Mouse (Mus musculus) urinary bladder, postnatal 10 days (tissue): ENCODE data around the gene Crcp.

Experiments
- DNase-seq: peaks from one replicate; pipeline ENCODE4 v3.0.0; 2022; ENCODE audit warnings: low spot score

The Crcp gene

DNA sequence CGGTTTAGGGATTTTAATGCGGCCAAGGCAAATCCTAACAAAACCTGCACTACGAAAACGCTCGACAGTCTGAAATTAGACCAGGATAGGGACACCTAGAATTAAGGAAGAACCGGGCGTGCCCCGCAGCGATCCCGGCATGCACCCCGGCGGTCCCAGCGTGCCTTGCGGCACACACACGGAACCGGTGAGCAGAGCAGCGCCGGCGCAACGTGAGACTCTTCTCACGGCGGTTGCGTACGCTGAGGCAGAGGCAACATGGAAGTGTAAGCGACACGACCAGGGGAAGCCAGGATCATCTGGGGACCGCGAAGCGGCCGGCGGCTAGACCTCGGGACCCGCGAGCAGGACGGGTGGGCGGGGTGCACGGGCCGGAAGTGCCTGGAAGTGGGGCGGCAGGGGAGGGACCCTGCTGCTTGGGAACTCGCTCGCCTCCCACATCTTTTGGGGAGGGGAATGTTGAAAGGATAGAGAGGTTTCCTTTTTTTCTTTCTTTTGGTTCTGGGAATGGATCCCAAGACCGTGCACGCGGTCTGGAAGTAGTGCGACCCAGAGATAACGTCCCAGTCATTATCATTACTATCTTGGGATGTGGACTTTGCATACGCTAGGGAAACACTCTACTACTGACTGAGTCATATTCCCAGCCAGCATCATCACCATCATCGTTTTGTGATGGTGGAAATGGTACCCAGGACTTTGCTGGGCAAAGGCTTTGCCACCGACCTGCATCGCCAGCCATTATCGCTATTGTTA is at the start of gene Crcp, which contains the start of gene Asl:
Gene Crcp (plus strand): TSS at position 149 of the 756 bp plus-strand sequence.
Gene Asl (minus strand): TSS at position 106 of the 756 bp plus-strand sequence.
- DNase-seq = peak; percentile 54

DNA sequence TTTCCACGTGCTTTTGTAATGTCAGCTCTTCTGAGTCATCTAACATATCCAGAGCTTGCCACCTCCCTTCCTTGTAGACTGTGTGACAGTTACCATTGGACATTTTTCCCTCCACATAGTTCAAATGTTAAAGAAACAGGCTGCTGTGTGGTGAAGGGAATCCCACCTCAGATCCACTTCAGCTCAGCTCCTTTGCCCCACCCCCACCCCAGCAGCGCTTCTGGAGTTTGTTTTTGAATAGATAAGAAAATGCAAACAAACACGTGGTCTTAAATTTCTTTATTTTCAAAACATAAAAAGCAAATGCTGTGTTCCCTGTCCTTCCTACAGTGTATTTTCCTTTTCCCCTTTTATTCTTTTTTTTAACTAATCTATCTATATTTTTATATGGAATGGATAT is 48.9 kb upstream of the Crcp start:
- no peak for DNase-seq

DNA sequence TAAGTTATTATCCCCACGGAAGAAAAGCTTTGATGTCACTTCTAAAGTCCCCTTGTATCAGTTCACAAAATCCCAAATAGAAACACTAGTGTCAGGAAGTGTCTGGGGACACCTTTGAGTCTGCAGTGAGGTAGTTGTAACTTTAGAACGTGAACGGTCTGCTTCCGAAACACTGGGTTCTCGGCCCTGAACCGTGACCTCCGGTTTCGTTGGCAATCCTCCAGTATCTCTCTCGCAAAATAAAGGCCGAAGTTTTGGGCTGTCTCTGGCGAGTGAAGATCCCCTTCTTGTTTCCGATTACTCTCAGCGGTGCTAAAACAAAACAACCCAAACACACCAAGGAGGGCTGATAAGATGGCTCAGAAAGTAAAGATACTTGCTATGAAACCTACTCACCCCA is 39.7 kb upstream of the Crcp start:
- DNase-seq = no peak

DNA sequence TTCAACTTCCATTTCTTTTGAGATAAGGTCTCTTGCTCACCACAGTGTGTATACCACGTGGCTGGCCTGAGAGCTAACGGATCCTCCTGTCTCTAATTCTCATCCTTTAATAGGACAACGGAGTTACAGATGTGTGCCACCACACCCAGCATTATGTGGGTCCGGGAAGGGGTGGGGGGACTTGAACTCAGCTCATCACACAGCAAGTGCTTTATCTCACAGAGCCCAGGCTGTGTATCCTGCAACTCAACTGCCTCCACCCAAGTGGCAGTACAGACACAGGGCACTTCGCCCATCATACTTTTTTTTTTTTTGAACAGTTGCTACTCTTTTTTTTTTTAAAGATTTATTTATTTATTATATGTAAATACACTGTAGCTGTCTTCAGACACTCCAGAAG is 37.2 kb upstream of the Crcp start:
- DNase-seq = no peak

DNA sequence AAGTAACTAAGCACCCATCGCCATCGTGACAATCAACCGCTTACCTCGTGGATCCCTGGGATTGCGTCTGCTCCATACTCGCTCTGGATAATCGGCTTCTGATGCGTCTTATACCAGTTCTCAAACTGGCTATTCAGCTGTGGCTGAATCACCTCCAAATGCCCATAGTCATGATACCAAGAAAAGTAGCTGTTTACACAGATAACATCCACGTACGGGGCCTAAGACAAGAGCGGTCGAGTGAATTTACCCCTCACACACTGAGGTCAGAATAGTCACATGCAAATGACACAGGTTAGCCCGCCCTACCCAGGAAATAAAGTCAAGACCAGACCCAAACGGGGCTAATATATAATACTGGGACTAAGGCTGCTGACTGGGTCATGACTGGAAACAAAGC is 35.7 kb upstream of the Crcp start:
- DNase-seq = no peak

DNA sequence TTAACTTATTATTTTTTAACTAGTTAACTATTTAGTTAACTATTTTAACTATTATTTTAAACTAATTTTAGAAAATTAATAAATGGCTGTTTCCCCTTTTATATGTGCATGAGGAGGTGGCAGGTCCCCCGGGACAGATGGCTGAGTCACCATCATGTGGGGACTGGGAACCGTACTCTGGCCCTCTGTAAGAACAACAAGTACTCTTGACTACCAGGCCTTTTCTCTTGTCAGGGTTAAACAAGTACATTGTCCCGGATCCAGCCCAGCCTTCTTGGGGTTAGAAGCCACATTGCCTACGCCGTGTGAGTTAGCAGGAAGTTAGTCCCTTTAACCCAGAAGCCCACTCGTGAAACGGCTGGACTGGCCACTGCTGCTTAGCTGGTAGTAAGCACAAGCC is 34.1 kb upstream of the Crcp start:
- no peak for DNase-seq

DNA sequence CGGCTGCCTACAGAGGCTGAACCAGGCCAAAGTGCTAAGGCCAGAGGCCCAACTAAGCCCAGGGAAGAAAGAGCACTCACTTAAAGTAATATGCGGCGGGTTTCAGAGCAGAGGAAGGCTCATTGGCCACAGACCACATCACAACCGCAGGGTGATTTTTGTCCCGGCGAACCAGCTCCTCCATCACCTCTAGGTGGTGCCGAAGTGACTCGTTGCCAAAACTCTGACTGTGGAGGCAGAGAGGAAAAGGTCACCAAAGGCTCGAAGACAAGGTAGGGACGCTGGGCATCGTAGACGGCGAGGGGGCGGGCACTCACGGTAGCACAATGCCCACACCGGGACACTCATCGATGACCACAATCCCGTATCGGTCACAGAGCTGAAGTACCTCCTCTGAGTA is 31.4 kb upstream of the Crcp start:
- no peak for DNase-seq

DNA sequence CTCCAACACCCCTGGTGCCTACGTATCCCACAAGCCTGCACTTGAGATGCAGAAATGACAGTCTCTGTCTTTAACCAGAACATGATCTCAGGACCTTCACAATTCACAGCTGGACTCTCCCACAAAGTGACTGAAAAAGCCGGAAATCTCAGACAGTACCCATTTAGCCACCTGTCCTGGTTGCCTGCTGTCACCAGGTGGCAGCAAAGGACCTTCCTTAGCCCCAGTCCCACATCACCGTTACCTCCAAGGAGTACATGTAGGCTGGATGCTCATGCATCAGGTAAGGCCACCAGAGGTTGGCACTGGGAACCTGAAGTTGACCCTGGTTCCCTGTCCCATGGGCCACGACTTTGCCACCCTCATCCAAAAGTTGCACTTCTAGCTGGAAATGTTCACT is 30.0 kb upstream of the Crcp start:
- no peak for DNase-seq

DNA sequence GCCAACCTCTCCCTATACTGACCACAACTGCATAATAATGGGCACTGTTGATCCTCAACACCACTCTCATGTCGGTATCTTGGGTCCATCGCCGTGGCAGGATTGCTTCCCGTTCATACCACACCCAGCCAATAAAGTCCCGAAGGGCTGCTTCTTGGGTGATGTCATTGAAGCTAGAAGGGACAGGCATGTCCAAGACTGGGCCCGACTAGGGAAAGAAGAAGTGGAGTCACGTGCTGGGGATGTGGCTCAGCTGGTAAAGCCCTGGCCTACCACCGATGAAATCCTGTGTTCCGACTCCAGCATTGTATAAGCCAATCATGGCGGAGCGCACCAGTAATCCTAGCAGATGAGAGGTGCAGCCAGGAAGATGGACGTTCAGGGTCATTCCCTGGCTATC is 28.4 kb upstream of the Crcp start:
- no peak for DNase-seq

DNA sequence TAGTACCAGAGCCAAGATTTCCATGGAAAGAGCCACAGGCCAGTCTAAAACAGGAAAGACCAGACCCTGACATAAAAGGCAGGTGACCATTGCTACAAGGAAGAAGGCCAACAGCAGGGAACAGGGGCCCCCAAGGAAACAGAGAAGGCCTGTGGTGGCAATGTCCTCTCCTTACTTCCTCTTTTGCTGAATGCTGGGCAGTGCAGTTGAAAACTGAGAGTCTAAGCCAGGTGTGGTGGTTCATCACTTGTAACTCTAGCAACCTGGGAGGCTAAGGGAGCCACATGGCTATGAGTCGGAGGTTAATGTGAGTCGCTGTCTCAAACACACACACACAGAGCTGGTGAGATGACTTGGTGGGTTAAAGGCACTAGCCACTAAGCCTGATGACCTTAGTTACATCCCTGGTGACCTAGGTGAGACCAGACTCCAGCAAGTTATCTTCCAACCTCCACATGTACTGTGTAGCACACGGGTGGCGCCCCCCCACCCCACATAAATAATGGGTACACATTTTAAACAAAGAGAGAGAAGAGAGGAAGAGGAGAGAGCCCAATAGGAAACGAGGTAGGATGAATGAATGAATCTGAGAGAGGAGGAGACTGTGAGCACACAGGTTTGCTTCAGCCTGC is 27.6 kb upstream of the Crcp start:
- no peak for DNase-seq

DNA sequence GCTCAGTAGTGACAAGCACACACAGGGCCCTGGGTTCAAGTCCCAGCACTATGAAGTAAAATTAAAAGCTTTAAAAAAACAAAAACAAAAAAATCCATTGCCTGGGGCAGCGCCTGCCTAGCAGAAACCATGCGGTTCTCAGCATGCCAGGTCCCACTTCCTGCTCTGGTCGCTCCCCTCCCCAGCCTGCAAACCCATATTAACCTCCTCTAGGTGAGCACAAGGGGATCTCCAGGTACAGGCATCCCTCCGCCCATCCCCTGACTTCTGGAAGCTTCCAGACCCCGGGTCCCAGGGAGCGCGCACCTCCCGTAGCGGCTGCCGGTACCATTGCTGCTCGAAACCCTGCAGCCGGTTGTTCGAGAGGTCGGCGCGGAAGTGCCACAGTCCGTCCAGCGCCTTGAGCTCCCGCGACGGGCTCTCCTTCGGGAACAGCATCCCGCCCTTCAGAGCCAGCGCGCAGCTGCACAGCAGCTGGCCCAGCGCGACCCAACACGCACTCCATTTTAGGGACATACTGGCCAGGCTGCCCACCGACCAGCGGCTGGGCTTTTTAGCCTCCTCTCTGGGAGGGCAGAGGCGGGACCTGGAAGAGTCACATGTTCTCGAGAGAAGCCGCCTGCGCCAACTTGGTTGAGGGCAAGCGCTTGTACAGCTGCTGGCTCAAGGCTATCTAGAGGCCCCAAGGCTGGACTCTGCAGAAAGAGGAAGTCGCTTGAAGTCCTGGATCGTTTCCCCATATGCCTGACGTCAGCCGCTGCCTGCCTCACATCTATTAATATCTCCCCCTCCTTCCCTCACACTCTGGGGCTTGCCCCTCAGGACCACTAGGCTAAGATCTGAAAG is 26.6 kb upstream of the Crcp start, which contains the start of gene Gusb:
Gene Gusb (minus strand): TSS at position 749 of the 846 bp plus-strand sequence.
- peak; percentile 40 for DNase-seq

DNA sequence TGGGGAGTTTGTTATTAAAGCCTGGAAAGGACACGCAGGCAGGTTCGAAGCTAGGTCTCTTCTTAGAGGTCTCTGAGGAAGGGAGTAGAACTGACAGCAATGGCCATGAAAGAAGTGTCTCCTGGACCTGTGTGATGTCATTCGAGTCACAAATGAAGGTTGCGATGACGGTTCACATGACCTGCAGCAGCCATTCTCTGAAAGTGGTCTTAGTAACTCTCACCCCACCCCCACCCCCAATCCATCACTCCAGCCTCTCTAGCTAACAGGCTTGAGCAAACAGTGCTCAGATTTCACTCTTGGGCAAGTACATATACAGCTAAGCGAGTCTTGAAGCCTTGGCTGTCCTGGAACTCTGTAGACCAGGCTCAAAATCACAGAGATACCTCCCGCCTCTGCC is 25.9 kb upstream of the Crcp start:
- DNase-seq = no peak

DNA sequence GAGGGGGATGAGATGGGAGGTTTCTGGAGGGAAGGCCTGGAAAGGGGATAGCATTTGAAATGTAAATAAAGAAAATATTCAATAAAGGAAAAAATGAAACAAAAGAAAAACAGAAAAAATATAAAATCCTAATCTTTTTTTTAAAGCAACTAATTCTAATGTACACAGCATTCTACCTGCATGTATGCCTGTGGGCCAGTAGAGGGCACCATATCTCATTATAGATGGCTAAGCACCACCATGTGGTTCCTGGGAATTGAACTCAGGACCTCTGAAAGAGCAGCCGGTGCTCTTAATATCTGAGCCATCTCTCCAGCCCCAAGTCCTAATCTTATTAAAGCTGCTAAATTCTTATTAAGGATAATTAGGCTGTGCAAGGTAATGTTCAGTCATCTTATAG is 21.7 kb upstream of the Crcp start:
- no peak for DNase-seq

DNA sequence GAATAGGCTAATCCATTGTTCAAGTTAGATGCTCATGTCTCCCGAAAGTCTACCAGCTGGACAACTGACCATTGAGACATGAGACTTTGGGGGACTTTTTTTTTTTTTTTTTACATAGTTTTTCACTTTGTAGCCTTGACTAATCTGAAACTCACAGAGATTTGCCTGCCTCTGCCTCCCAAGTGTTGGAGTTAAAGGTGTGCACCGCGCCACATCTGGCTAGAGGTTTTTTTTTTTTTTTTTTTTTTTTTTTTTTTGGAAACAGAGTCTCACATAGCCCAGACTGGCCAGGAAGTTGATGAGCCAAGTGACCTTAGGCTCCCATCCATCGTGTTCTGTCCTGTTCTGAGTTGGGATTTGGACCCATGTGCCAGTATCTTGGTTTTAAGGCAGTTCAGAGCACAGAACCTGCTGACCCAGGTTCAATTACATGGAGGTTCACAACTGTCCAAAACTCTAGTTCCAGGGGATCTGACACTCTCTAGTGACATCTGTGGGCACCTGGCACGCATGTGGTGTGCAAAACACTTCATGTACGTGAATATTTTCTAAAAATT is 21.0 kb upstream of the Crcp start:
- no peak for DNase-seq

DNA sequence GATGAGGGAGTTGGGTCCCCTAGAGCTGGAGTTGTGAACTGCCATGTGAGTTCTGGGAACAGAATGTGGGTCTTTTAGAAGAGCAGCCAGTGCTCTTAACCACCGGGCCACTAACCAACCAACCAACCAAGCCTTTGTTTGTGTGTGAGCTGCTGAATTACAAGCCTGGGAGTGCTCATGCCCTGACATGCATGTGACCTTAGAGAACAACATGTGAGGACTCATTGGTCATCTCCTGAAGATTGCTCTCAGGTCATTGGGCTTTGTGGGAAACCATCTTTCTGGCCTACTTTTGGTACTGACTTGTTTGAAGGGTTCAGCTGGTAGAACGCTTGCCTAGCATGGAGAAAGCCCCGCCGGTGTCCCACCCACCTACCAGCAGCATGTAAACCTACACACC is 19.3 kb upstream of the Crcp start:
- no peak for DNase-seq

DNA sequence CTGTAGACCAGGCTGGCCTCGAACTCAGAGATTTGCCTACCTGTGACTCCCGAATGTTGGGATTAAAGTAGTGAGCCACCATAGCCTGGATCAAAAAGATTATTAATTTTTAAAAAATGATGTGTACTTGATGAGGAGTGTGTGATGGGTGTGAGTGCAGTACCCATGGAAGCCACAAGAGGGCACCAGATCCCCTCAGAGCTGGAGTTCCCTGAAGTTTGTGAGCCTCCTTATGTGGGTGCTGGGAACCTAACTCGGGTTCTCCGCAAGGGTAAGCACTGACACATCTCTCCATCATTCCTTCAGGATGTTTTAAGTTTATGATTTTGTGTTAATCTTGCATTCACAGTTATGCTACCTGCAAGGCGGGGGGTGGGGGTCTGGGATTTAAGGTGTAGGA is 18.1 kb upstream of the Crcp start:
- DNase-seq = no peak

DNA sequence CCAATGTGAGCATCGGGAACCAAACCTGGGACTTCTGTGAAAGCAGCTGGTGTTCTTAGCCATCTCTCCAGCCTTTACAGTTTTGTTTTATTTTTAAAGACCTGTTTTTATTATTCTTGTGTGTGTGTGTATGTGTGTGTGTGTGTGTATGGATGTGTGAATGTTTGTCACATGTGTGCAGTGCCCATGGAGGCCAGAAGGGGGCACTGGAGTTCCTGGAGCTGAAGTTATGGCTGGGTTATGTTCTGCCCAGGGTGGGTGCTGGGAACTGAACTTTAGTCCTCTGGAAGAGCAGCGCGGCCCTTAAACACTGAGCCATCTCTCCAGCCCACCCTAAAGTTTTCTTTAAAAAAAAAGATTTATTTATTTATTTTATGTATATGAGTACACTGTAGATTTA is 14.0 kb upstream of the Crcp start:
- DNase-seq = no peak

DNA sequence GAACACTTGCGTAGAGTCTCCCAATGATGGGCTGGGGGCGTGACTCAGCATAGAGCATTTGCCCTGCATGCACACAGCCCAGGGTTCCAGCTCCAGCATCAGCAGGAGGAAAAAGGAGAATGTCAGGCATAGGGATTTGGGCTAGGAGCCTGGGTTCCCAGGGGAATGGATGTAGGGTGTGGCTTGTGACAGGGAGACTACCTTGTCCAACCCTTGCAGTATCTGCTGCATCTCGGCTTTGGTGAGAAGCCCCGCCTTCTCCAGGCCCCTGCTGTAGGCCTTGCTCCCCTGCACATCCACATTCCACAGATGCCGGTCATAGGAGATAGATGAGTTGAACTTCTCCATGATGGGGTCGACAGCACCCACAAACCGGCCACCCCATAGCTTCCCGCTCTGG is 9.6 kb upstream of the Crcp start:
- DNase-seq = no peak

DNA sequence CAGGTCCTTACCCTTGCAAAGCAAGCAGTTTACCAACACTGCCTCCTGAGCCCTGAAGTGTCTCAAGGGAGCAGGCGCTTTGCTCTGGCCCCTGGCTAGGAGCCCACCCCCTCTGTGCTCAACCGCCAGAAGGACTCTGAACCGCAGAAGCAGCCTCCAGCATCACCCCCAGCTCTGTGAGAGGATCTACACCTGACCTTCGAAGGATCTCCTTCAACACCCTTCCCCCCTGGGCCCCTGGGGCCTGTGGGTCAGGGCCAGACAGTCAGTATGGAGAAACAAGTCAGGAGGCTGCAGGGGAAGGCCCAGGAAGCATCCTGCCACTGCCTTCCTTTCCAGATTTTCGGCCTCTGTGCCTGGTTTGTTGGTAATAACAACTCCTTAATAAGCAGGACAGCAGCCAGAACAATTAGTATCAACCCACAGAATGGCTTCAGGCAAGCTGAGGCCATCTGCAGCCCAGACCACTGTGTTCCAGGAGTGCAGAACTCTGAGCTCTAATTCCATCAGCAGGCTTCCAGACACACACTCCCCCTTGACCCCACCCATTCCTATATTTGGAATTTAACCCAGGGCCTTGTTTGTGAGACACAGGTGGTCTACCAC is 7.6 kb upstream of the Crcp start:
- DNase-seq = no peak

DNA sequence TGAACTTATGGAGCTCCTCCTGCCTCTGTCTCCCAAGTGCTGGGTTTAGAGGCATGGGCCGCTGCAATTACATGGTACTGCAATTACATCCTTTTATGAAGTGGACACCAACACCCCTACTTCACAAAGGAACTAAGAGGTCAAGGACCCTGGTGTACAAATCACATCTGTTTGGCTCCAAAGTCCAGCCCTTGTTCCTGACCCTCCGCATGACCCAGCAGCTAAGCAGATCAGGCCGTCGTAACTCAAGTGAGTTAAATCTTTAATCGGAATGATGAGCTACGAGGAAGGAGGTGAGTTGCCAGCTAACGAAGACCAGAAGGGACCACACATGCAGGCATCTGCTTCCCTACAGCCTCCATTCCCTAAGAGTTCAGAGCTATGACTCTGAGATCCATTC is 6.7 kb upstream of the Crcp start:
- no peak for DNase-seq

DNA sequence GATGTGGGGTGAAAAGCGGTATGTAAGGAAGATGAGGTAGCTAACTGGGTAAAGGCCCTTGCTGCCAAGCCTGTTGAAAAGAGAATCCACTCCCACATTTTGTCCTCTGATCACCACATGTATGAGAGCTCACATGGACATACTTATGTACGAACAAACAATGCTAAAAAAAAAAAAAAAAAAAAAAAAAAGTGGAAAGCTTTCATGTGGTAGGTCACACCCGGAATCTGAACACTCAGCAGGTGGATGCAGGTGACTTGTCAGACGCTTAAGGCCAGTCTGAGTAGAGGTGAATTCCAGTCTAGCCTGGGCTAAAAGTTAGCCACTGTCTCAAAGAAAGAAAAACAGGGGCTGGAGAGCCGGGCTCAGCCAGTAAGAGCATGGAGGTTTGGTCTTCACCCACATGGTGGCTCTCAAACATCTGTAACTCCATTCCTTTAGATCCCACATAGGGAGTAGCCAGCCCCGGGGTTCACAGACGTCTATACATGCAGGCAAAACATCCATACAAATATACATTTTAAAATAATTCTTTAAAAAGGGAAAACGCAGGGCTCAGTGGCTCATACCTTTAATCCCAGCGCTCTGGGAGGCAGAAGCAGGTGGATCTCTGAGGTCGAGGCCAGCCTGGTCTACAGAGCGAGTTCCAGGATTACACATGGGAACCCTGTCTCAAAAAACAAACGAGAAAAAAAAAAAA is 5.9 kb upstream of the Crcp start:
- no peak for DNase-seq
